Mouse (Mus musculus) myocyte (in vitro differentiated cells): ENCODE data around the gene Dop1a. TPM values are rescaled to one million over a fixed set of nuclear protein-coding genes. Genes with fewer than 3 reads are reported as not detected.

Experiments
- H3K27me3 ChIP-seq: one replicate; pipeline ENCODE4 v1.6.1; 2011; ENCODE audit not compliant: control insufficient read depth, insufficient read depth, insufficient read length
- H3K36me3 ChIP-seq: one replicate; pipeline ENCODE4 v1.6.1; 2011; ENCODE audit not compliant: control insufficient read depth, insufficient read depth
- H3K4me2 ChIP-seq: one replicate; pipeline ENCODE4 v1.6.1; 2011; ENCODE audit warnings: low read depth, control low read depth
- H3K4me3 ChIP-seq: one replicate; pipeline ENCODE4 v1.5.1; 2011; ENCODE audit warnings: mild to moderate bottlenecking, control low read depth, moderate library complexity
- H3K79me2 ChIP-seq: one replicate; pipeline ENCODE4 v1.6.1; 2011; ENCODE audit not compliant: control insufficient read depth, insufficient read depth
- H3ac ChIP-seq: one replicate; pipeline ENCODE4 v1.6.1; 2011; ENCODE audit not compliant: control insufficient read depth, insufficient read length
- CEBPB ChIP-seq: IDR thresholded peaks from 2 replicates; pipeline ENCODE4 v1.6.1; 2011; ENCODE audit warnings: mild to moderate bottlenecking, moderate library complexity; ENCODE audit not compliant: poor library complexity, insufficient read depth, severe bottlenecking
- E2F4 ChIP-seq: IDR thresholded peaks from one replicate; pipeline ENCODE4 v1.6.1; 2011; ENCODE audit warnings: mild to moderate bottlenecking, control low read depth, moderate library complexity; ENCODE audit not compliant: insufficient read depth
- MAX ChIP-seq: IDR thresholded peaks from one replicate; pipeline ENCODE4 v1.6.1; 2011; ENCODE audit warnings: low read depth, mild to moderate bottlenecking, control low read depth
- MYOD1 ChIP-seq, 3 experiments: IDR thresholded peaks; one replicate each; pipeline ENCODE4 v1.6.1; 2011; ENCODE audit warnings: control low read depth in 2 of 3, low read depth in 2 of 3, mild to moderate bottlenecking in 2 of 3, moderate library complexity in 1 of 3; ENCODE audit not compliant: insufficient read length in 2 of 3, control insufficient read depth in 1 of 3
- MYOG ChIP-seq, 3 experiments: IDR thresholded peaks; one replicate each; pipeline ENCODE4 v1.6.1; 2011; ENCODE audit warnings: control low read depth in 2 of 3, low read depth in 2 of 3, mild to moderate bottlenecking in 2 of 3; ENCODE audit not compliant: insufficient read length in 2 of 3, control insufficient read depth in 1 of 3, insufficient read depth in 1 of 3
- POLR2A ChIP-seq: IDR thresholded peaks from one replicate; pipeline ENCODE4 v1.6.1; 2011; ENCODE audit warnings: low read depth, mild to moderate bottlenecking, control low read depth, moderate library complexity; ENCODE audit not compliant: insufficient read length
- POLR2AphosphoS2 ChIP-seq: IDR thresholded peaks from one replicate; pipeline ENCODE4 v1.6.1; 2011; ENCODE audit warnings: low read depth, control low read depth; ENCODE audit not compliant: insufficient read length
- REST ChIP-seq: IDR thresholded peaks from one replicate; pipeline ENCODE4 v1.6.1; 2011; ENCODE audit warnings: mild to moderate bottlenecking, control low read depth, moderate library complexity; ENCODE audit not compliant: insufficient read depth, insufficient read length
- SRF ChIP-seq: IDR thresholded peaks from one replicate; pipeline ENCODE4 v1.6.1; 2011; ENCODE audit warnings: low read depth; ENCODE audit not compliant: control insufficient read depth, insufficient read length
- TCF12 ChIP-seq: IDR thresholded peaks from one replicate; pipeline ENCODE4 v1.6.1; 2011; ENCODE audit warnings: mild to moderate bottlenecking, control low read depth; ENCODE audit not compliant: poor library complexity, insufficient read depth, severe bottlenecking
- TCF3 ChIP-seq: IDR thresholded peaks from one replicate; pipeline ENCODE4 v1.6.1; 2011; ENCODE audit warnings: low read depth, control low read depth; ENCODE audit not compliant: insufficient read length
- USF1 ChIP-seq: IDR thresholded peaks from one replicate; pipeline ENCODE4 v1.6.1; 2011; ENCODE audit warnings: low read depth, mild to moderate bottlenecking, control low read depth, moderate library complexity
- polyA plus RNA-seq: library from polyadenylated mRNA; unstranded; fragments of >200 nt; fragmentation: generic; extraction: Trizol; gene quantifications from one replicate; pipeline ENCODE4 v1.2.1, GENCODE M21; 2012; ENCODE audit warnings: missing spikeins

The Dop1a gene
- 3.1 TPM for polyA plus RNA-seq

DNA sequence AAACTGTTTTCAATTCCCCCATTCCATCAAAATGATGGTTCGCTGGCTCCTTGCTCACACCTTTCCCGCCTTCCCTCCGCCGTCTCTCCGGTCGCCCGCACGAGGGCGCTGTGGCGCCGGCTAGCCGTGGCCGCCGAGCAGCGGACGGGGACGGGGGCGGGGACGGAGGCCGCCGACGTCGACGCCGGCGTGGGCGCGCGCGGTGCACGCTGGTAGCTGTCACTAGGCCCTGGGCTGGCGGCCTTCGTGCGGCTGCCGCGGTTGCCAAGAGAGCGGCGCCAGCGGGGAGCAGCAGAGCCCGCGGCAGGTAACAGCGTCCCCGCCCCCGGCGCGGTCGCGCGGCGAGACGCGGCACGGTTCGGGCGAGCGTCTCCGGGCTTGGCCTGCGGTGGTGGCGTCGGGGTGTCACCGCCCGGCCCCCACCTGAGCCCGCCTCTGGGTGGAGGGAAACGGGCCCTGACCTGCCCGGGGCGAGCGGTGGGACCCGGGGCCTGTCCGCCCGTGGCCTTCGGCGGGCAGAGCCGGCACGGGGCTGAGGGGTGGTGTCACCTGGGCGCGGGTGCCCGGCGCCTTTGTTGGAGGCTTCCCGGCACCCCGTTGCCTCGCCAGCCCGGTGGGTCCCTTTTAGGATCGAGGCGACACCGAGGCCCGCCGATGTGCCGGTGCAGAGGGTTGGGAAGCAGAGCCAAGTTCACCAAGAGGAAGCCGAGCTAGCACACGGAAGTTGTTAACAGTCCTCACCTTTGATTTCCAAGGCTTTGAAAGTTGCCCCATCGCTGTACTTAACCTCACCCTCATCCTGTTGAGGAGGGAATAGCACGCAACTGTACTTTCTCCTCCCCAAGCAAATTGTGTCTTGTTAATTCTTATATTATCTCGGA is at the start of gene Dop1a:
Gene Dop1a (plus strand): TSS at position 165 of the 881 bp plus-strand sequence.
- Histone ChIP-seq H3K79me2 (peaks cover 8% of the 10 kb centered on the region), H3K36me3 (no peaks in the 10 kb centered on the region), H3K4me3 (peak within 1 kb of the TSS; percentile 28), H3K4me2 (peak within 1 kb of the TSS; percentile 69), H3K27me3 (no peaks in the 10 kb centered on the region), H3ac (peak within 1 kb of the TSS; percentile 84)
- TF ChIP-seq TCF3: peak; percentile 4
- peak; percentile 87 for TF ChIP-seq POLR2AphosphoS2
- peak; percentile 94 for TF ChIP-seq POLR2A
- peak in 1 of 3 experiments; percentile 19 for TF ChIP-seq MYOG (IDR thresholded peaks at IDR 0.05; ENCODE audit: control insufficient read depth in 1 of 3, insufficient read depth in 1 of 3, insufficient read length in 2 of 3, low read depth in 2 of 3)
- no peak for TF ChIP-seq REST
- TF ChIP-seq MYOD1 (IDR thresholded peaks at IDR 0.05; ENCODE audit: control insufficient read depth in 1 of 3, insufficient read length in 2 of 3, low read depth in 2 of 3): peak in 1 of 3 experiments; percentile 56
- peak; percentile 61 for TF ChIP-seq E2F4
- TF ChIP-seq TCF12: no peak

DNA sequence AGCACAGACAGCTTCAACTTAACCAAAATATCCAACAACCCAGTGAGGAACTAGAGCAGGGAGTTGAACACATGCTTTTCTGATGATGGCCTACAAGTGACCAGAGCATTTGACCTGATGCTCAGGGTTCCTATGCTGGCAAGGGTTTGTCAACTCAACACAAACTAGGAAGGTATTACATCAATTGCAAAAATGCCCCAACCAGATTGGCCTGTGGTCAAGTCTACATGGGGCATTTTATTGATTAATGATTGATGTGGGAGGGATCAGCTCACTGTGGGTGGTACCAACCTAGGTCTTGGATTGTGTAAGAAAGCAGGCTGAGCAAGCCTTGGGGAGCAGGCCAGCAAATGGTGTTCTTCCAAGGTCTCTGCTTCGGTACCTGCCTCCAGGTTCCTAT is 49.0 kb upstream of the Dop1a start:
- Histone ChIP-seq H3ac (no peak overlapping the region), H3K4me3 (no peak overlapping the region), H3K36me3 (no peaks in the 10 kb centered on the region), H3K27me3 (no peaks in the 10 kb centered on the region), H3K4me2 (no peak overlapping the region), H3K79me2 (no peaks in the 10 kb centered on the region)
- TF ChIP-seq MYOD1 (IDR thresholded peaks at IDR 0.05; ENCODE audit: control insufficient read depth in 1 of 3, insufficient read length in 2 of 3, low read depth in 2 of 3) (no peak), TCF3 (no peak), USF1 (no peak), TCF12 (no peak), CEBPB (no peak), POLR2AphosphoS2 (no peak), SRF (no peak), E2F4 (no peak), MYOG (IDR thresholded peaks at IDR 0.05; ENCODE audit: control insufficient read depth in 1 of 3, insufficient read depth in 1 of 3, insufficient read length in 2 of 3, low read depth in 2 of 3) (no peak), POLR2A (no peak), MAX (no peak), REST (no peak)

DNA sequence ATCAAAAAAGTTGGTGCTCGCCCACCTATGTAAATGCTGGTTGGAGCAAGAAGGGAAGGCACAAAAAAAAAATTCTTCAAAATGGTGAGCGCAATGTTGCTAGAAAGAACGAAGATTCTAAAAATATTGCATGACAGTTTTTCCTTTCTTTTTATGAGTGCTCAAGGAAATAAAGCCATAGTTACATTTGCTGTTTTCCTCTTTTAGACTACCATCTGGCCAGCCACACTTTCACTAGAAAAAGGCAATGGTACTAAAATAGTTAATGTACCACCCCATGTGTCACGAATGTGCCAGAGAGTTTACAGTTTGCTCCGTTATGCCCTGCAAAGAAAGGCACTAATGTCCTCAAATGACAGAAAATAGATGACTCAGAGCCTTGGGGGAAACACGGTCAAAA is 47.6 kb upstream of the Dop1a start:
- TF ChIP-seq TCF12: no peak
- TF ChIP-seq MYOD1 (IDR thresholded peaks at IDR 0.05; ENCODE audit: control insufficient read depth in 1 of 3, insufficient read length in 2 of 3, low read depth in 2 of 3): no peak
- no peak for TF ChIP-seq CEBPB
- TF ChIP-seq POLR2A: no peak
- no peaks in the 10 kb centered on the region for H3K36me3 ChIP-seq
- no peaks in the 10 kb centered on the region for H3K27me3 ChIP-seq
- no peak overlapping the region for H3K4me2 ChIP-seq
- no peaks in the 10 kb centered on the region for H3K79me2 ChIP-seq
- no peak overlapping the region for H3ac ChIP-seq
- H3K4me3 ChIP-seq: no peak overlapping the region

DNA sequence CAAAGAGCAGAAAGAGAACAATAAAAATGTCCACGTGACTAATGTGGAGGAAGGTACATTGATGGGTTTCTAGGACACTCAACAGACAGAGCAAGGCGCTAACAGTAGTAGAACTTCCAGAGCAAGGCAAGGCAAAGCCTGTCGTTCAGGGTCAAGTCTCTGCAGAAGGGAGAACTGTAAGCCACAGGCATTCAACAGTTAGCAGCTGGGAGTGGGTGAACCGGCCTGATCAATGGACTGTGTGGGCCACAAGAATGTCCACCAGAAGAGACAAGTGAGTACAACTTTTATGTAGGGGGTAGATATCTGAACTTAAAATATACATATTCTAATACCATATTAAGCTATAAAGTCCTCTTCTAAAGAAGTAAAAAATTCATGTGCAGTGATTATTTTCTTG is 43.6 kb upstream of the Dop1a start:
- Histone ChIP-seq H3K79me2 (no peaks in the 10 kb centered on the region), H3K4me3 (no peak overlapping the region), H3ac (no peak overlapping the region), H3K36me3 (no peaks in the 10 kb centered on the region), H3K4me2 (no peak overlapping the region), H3K27me3 (no peaks in the 10 kb centered on the region)
- TF ChIP-seq MAX (no peak), SRF (no peak), REST (no peak), MYOG (IDR thresholded peaks at IDR 0.05; ENCODE audit: control insufficient read depth in 1 of 3, insufficient read depth in 1 of 3, insufficient read length in 2 of 3, low read depth in 2 of 3) (peak in 1 of 3 experiments; percentile 65), USF1 (no peak), TCF12 (no peak), POLR2AphosphoS2 (no peak), MYOD1 (IDR thresholded peaks at IDR 0.05; ENCODE audit: control insufficient read depth in 1 of 3, insufficient read length in 2 of 3, low read depth in 2 of 3) (peak in 2 of 3 experiments; percentile 30 to 65), TCF3 (no peak), CEBPB (no peak)

- Histone ChIP-seq H3K4me2 (no peak overlapping the region), H3K79me2 (no peaks in the 10 kb centered on the region), H3ac (no peak overlapping the region), H3K27me3 (no peaks in the 10 kb centered on the region), H3K36me3 (no peaks in the 10 kb centered on the region), H3K4me3 (no peak overlapping the region)
- no peak for TF ChIP-seq SRF
- no peak for TF ChIP-seq TCF12
- TF ChIP-seq MYOD1 (IDR thresholded peaks at IDR 0.05; ENCODE audit: control insufficient read depth in 1 of 3, insufficient read length in 2 of 3, low read depth in 2 of 3): no peak
- TF ChIP-seq TCF3: no peak
These were observed 31.4 kb upstream of the Dop1a start for GRCm38 (mm10) chr9:86435510-86435909.
